Mouse (Mus musculus): Measurements from ENCODE around the gene Slc38a2.

DNA sequence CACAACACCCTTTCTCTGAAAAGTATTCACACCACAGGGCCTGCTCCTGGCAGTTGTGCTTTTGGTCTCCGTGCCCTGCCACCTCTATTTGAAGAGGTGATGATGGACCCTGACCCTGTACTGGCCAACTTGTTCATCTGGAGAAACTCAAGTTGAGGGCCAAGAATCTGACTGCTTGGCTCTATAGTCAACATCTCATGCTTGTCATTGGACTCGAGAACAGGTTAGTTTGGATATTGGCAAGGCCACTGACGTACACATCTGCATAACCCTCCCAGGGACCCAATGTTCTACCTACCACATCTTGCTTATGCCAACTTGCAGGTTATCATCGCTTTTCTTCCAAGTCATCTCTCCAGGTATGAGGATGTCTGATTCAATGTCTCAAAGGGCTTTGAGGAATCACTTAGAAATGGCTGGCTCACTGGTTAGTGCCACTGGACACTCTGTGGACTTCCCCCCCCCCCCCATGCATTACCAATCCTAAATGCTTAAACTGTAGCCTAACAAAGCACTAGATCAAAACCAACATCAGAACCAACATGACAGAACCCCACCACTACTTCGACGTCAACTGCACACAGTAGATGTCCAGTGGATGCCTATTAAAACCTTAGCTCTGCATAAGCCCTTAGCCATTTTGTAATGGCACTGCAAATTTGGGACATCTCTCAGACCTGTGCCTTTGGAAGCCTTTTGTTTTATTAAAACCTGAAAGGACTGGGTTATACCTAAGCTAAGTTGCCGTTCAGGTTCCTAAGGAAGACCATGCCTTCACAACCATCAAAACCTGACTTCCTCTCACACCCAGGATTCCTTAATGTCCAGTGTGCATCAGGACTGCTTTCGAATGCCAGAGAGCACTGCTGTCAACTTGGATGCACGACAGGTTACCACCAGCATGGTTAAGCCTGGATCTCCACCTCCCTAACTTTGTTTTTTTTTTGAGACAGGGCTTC lies 13.1 kb downstream of the Slc38a2 start:
- no peak for TF ChIP-seq CTCF (IDR thresholded peaks at IDR 0.05; ENCODE audit: insufficient read depth, low read length)
- TF ChIP-seq POLR2A (IDR thresholded peaks at IDR 0.05; ENCODE audit: borderline replicate concordance, extremely low read depth, low read depth, low read length), result no peak

All from lung, adult 2 months (tissue).